Mouse (Mus musculus) CH12.LX (cell line): ENCODE results near the gene Gzmd. TPM values are rescaled to one million over a fixed set of nuclear protein-coding genes. Genes with fewer than 3 reads are reported as not detected.

ENCODE experiments used
- DNase-seq: peaks from one replicate; pipeline ENCODE4 v3.0.0-alpha.2; 2013; ENCODE audit errors: extremely low read depth
- H3K27ac ChIP-seq: 2 replicates; pipeline ENCODE4 v1.5.1; 2012; ENCODE audit warnings: low read depth, mild to moderate bottlenecking, control low read depth, moderate library complexity; ENCODE audit not compliant: insufficient read depth
- H3K27me3 ChIP-seq: replicated peaks from 2 replicates; pipeline ENCODE3; 2012; ENCODE audit warnings: inconsistent platforms
- H3K36me3 ChIP-seq, 2 experiments: replicated peaks in 1 of 2; 2 replicates each; pipeline versions ENCODE3 to v1.6.1; 2012; ENCODE audit warnings: inconsistent platforms in 1 of 2, low read length in 1 of 2, mild to moderate bottlenecking in 1 of 2, mixed read lengths in 1 of 2, moderate library complexity in 1 of 2; ENCODE audit not compliant: control insufficient read depth in 1 of 2, insufficient read depth in 1 of 2
- H3K4me1 ChIP-seq, 2 experiments: 2 replicates each; pipeline ENCODE4 v1.6.1; 2012; ENCODE audit warnings: inconsistent platforms in 1 of 2, moderate library complexity in 1 of 2; ENCODE audit not compliant: insufficient read depth in 2 of 2, control insufficient read depth in 1 of 2
- H3K4me2 ChIP-seq: 2 replicates; pipeline ENCODE4 v1.6.1; 2012; ENCODE audit warnings: low read depth, mild to moderate bottlenecking, control low read depth; ENCODE audit not compliant: poor library complexity, insufficient read depth, severe bottlenecking
- H3K4me3 ChIP-seq, 3 experiments: fragments of 150-350 bp in 1 of 3; sonication (generic) in 1 of 3; replicated peaks in 1 of 3; 2 replicates each; pipeline versions ENCODE3 to v1.5.1; 2011 to 2012; ENCODE audit warnings: low read depth in 2 of 3, low read length in 2 of 3, mild to moderate bottlenecking in 2 of 3, moderate library complexity in 2 of 3, control low read depth in 1 of 3, improper control_type of control experiment in 1 of 3, inconsistent platforms in 1 of 3, mixed read lengths in 1 of 3; ENCODE audit not compliant: poor library complexity in 1 of 3
- H3K79me2 ChIP-seq: replicated peaks from 2 replicates; pipeline ENCODE4 v1.6.1; 2012; ENCODE audit warnings: mild to moderate bottlenecking, moderate library complexity; ENCODE audit not compliant: control insufficient read depth, poor library complexity, insufficient read depth, severe bottlenecking; ENCODE audit errors: extremely low read depth
- H3K9ac ChIP-seq: 2 replicates; pipeline ENCODE4 v1.6.1; 2012; ENCODE audit warnings: low read depth, mild to moderate bottlenecking, control low read depth, moderate library complexity; ENCODE audit not compliant: insufficient read depth
- H3K9me3 ChIP-seq: replicated peaks from 2 replicates; pipeline ENCODE3; 2012; ENCODE audit warnings: low read length, inconsistent platforms, mixed read lengths
- CHD2 ChIP-seq: IDR thresholded peaks from 2 replicates; pipeline ENCODE4 v1.6.1; 2011; ENCODE audit warnings: low read length, improper control_type of control experiment
- ELF1 ChIP-seq: IDR thresholded peaks from 2 replicates; pipeline ENCODE4 v1.6.1; 2014; ENCODE audit warnings: low read depth, mild to moderate bottlenecking, inconsistent platforms, low read length, improper control_type of control experiment
- EP300 ChIP-seq: IDR thresholded peaks from 2 replicates; pipeline ENCODE4 v1.6.1; 2011; ENCODE audit warnings: low read length, improper control_type of control experiment
- ETS1 ChIP-seq: conservative IDR thresholded peaks from 2 replicates; pipeline ENCODE4 v1.6.1; 2012; ENCODE audit warnings: low read depth, mild to moderate bottlenecking, inconsistent platforms, low read length, improper control_type of control experiment, moderate library complexity
- GABPA ChIP-seq: IDR thresholded peaks from 2 replicates; pipeline ENCODE4 v1.6.1; 2012; ENCODE audit warnings: low read depth, low read length, improper control_type of control experiment, inconsistent platforms; ENCODE audit not compliant: insufficient replicate concordance
- IRF4 ChIP-seq: IDR thresholded peaks from 2 replicates; pipeline ENCODE4 v1.6.1; 2014; ENCODE audit warnings: low read depth, mild to moderate bottlenecking, inconsistent platforms, low read length, improper control_type of control experiment
- JUN ChIP-seq: IDR thresholded peaks from 2 replicates; pipeline ENCODE4 v1.6.1; 2011; ENCODE audit warnings: low read depth, mild to moderate bottlenecking, low read length, improper control_type of control experiment, moderate library complexity; ENCODE audit not compliant: insufficient read depth
- KAT2A ChIP-seq: IDR thresholded peaks from 2 replicates; pipeline ENCODE4 v1.6.1; 2012; ENCODE audit warnings: low read length, improper control_type of control experiment, inconsistent platforms; ENCODE audit not compliant: insufficient replicate concordance
- MAX ChIP-seq: IDR thresholded peaks from 2 replicates; pipeline ENCODE4 v1.6.1; 2011; ENCODE audit warnings: low read length, improper control_type of control experiment
- MAZ ChIP-seq: IDR thresholded peaks from 2 replicates; pipeline ENCODE4 v1.6.1; 2012; ENCODE audit warnings: low read depth, mild to moderate bottlenecking, inconsistent platforms, low read length, improper control_type of control experiment, moderate library complexity
- MEF2A ChIP-seq: IDR thresholded peaks from 2 replicates; pipeline ENCODE4 v1.6.1; 2014; ENCODE audit warnings: low read depth, mild to moderate bottlenecking, inconsistent platforms, low read length, improper control_type of control experiment, borderline replicate concordance
- MXI1 ChIP-seq: IDR thresholded peaks from 2 replicates; pipeline ENCODE4 v1.6.1; 2011; ENCODE audit warnings: mild to moderate bottlenecking, low read depth, low read length, improper control_type of control experiment
- NELFE ChIP-seq: IDR thresholded peaks from 2 replicates; pipeline ENCODE4 v1.6.1; 2011; ENCODE audit warnings: low read depth, low read length, improper control_type of control experiment
- NRF1 ChIP-seq: IDR thresholded peaks from 2 replicates; pipeline ENCODE4 v1.6.1; 2014; ENCODE audit warnings: low read depth, mild to moderate bottlenecking, inconsistent platforms, low read length, improper control_type of control experiment, moderate library complexity
- PAX5 ChIP-seq: IDR thresholded peaks from 2 replicates; pipeline ENCODE4 v1.6.1; 2012; ENCODE audit warnings: low read length, inconsistent platforms, mixed read lengths
- RAD21 ChIP-seq: IDR thresholded peaks from 2 replicates; pipeline ENCODE4 v1.6.1; 2011; ENCODE audit warnings: low read depth, mild to moderate bottlenecking, low read length, improper control_type of control experiment, moderate library complexity
- TBP ChIP-seq: conservative IDR thresholded peaks from 2 replicates; pipeline ENCODE4 v1.6.1; 2011; ENCODE audit warnings: low read depth, low read length, improper control_type of control experiment
- ZC3H11A ChIP-seq: IDR thresholded peaks from 2 replicates; pipeline ENCODE4 v1.6.1; 2012; ENCODE audit warnings: low read depth, mild to moderate bottlenecking, inconsistent platforms, low read length, improper control_type of control experiment
- ZMIZ1 ChIP-seq: IDR thresholded peaks from 2 replicates; pipeline ENCODE4 v1.6.1; 2012; ENCODE audit warnings: low read depth, mild to moderate bottlenecking, inconsistent platforms, low read length, improper control_type of control experiment
- ZNF384 ChIP-seq: IDR thresholded peaks from 2 replicates; pipeline ENCODE4 v1.6.1; 2012; ENCODE audit warnings: low read depth, low read length, improper control_type of control experiment, inconsistent platforms
- dilution Hi-C: fragments of 300-500 bp; cut with MboI; formaldehyde crosslinking; loops from 2 replicates; pipeline ENCODE4 v1.14.3; 2020; ENCODE audit warnings: low sequenced_read_pairs; ENCODE audit not compliant: extremely low pct_unique_long_range_greater_than_20kb, extremely low pct_ligation_motif_present
- in situ Hi-C: fragments of 300-500 bp; cut with MboI; formaldehyde crosslinking; loops from 3 replicates; pipeline ENCODE4 v1.14.3; 2019; ENCODE audit warnings: low sequenced_read_pairs, low pct_ligation_motif_present, low pct_unique_long_range_greater_than_20kb, mixed read lengths
- polyA plus RNA-seq: library from polyadenylated mRNA; unstranded; fragments of >175 nt; gene quantifications from 2 replicates; pipeline ENCODE4 v1.2.1, GENCODE M21; 2012; ENCODE audit warnings: low read depth; ENCODE audit not compliant: insufficient read length
- total RNA-seq, 2 experiments: library from RNA; depleted of rRNA; stranded (reverse); fragments of 300-350 nt in 1 of 2; fragments of >200 nt in 1 of 2; gene quantifications; 2 replicates each; pipeline ENCODE4 v1.2.3; 2012 to 2014

The Gzmd gene
- total and polyA plus RNA-seq, 3 experiments, result not detected

DNA sequence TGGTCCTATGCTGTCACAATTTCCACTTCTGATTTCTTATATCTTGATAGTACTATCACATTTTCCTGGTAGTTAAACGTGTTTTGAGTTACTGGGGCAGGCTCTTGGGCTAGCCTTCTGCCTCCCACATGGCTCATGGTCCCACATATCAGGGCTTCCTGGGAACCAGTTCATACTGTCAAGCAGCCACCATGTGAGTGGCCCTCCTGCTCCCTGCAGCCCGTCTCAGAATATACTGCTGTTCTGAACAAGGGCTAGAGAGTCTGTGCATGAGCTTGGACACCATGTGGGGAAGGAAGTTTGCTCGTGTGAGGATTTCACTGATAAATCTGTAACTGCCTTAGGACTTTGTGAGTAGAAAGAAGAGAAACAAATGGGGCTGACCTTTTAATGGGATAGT, 45.7 kb downstream of the Gzmd start:
- DNase-seq, result no peak
- Histone ChIP-seq H3K4me3 (no peak overlapping the region), H3K79me2 (no peaks in the 10 kb centered on the region), H3K4me2 (no peak overlapping the region), H3K27me3 (no peaks in the 10 kb centered on the region), H3K9me3 (no peaks in the 10 kb centered on the region), H3K4me1 (no peaks in the 10 kb centered on the region), H3K27ac (no peak overlapping the region), H3K36me3 (no peaks in the 10 kb centered on the region), H3K9ac (no peak overlapping the region)
- TF ChIP-seq CHD2 (no peak), ELF1 (no peak), ETS1 (no peak), IRF4 (no peak), ZC3H11A (no peak), TBP (no peak), EP300 (no peak), MAX (no peak), ZMIZ1 (no peak), MEF2A (no peak), PAX5 (no peak), RAD21 (no peak), KAT2A (no peak), NELFE (no peak), NRF1 (no peak), MAZ (no peak)
- in situ Hi-C loops (no loop called here), dilution Hi-C loops (no loop called here)

DNA sequence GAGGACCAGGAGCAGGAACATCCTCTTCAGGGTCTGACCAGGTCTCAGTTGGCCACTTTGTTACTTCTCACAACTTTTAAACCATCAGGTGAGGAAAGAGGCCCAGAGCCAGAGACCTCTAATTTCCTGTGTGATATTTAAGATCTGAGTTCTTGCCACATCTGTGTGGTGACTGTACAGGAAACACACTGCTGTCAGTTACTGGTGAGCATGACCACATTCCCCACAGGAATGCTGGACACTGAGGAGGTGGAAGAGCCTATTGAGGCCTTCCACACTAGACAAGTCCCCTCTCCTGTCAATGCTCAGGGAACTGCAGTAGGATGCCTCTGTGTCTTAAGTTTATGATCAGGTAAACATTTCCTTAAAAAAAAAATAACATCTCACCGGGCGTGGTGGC, 47.2 kb downstream of the Gzmd start, which contains the start of gene Mcpt8:
Gene Mcpt8, minus strand, starts transcription at position 107 of the 400 bp plus-strand sequence.
- dilution Hi-C loops (no loop called here), in situ Hi-C loops (no loop called here)
- H3K27ac ChIP-seq, result no peak within 1 kb of the TSS
- no peaks in the 10 kb centered on the region for H3K27me3 ChIP-seq
- H3K79me2 ChIP-seq, result no peaks in the 10 kb centered on the region
- H3K4me2 ChIP-seq, result no peak within 1 kb of the TSS
- TF ChIP-seq JUN, result no peak
- no peak for TF ChIP-seq ZMIZ1
- no peak for TF ChIP-seq ZNF384
- TF ChIP-seq MXI1, result no peak
- no peak for TF ChIP-seq ELF1
- TF ChIP-seq GABPA, result no peak
- TF ChIP-seq IRF4, result no peak
- TF ChIP-seq MAZ, result no peak
- no peak for DNase-seq
- H3K4me3 ChIP-seq, result no peak within 1 kb of the TSS
- H3K9me3 ChIP-seq, result no peaks in the 10 kb centered on the region
- no peaks in the 10 kb centered on the region for H3K36me3 ChIP-seq
- no peaks in the 10 kb centered on the region for H3K4me1 ChIP-seq
- H3K9ac ChIP-seq, result no peak within 1 kb of the TSS
